Mouse (Mus musculus) thymus, postnatal 0 days (tissue): Measurements from ENCODE around the gene Scarb2. TPM values are rescaled to one million over a fixed set of nuclear protein-coding genes. Genes with fewer than 3 reads are reported as not detected.

Experiments
- DNase-seq: peaks from one replicate; pipeline ENCODE4 v3.0.0-alpha.2; 2015; ENCODE audit warnings: low spot score
- polyA plus RNA-seq: library from polyadenylated mRNA; unstranded; fragments of >200 nt; fragmentation: Nextera tagmentation; extraction: Ambion mirVana; gene quantifications from 2 replicates; pipeline ENCODE4 v1.2.1, GENCODE M21; 2015

Scarb2 gene
- polyA plus RNA-seq, 1 experiment from 2014 or later = 31.2 TPM

- DNase-seq = peak; percentile 21
Measured at GRCm38 (mm10) chr5:92495291-92495690, 11.3 kb downstream of the Scarb2 start.

- DNase-seq = no peak
Measured at GRCm38 (mm10) chr5:92493423-92493822, 13.2 kb downstream of the Scarb2 start.

GRCm38 (mm10) chr5:92490779-92491178, 15.9 kb downstream of the Scarb2 start:
- peak; percentile 94 for DNase-seq

- DNase-seq = no peak
Measured at GRCm38 (mm10) chr5:92490304-92490703, 16.3 kb downstream of the Scarb2 start.

GRCm38 (mm10) chr5:92489503-92489902, 17.1 kb downstream of the Scarb2 start:
- DNase-seq = peak; percentile 78

- DNase-seq = no peak
Measured at GRCm38 (mm10) chr5:92488961-92489360, 17.7 kb downstream of the Scarb2 start.

- DNase-seq = peak; percentile 8
Measured at GRCm38 (mm10) chr5:92488408-92488807, 18.2 kb downstream of the Scarb2 start.

GRCm38 (mm10) chr5:92486758-92487157, 19.9 kb downstream of the Scarb2 start:
- DNase-seq = no peak

- DNase-seq = peak; percentile 82
Measured at GRCm38 (mm10) chr5:92484880-92485279, 21.8 kb downstream of the Scarb2 start.

GRCm38 (mm10) chr5:92472863-92473262, 33.8 kb downstream of the Scarb2 start:
- no peak for DNase-seq

- no peak for DNase-seq
Measured at GRCm38 (mm10) chr5:92471531-92471930, 35.1 kb downstream of the Scarb2 start.

- no peak for DNase-seq
Measured at GRCm38 (mm10) chr5:92469201-92470130, 37.2 kb downstream of the Scarb2 start.

GRCm38 (mm10) chr5:92468234-92468633, 38.4 kb downstream of the Scarb2 start:
- DNase-seq = no peak

- no peak for DNase-seq
Measured at GRCm38 (mm10) chr5:92467102-92467766, 39.4 kb downstream of the Scarb2 start.

GRCm38 (mm10) chr5:92465511-92465910, 41.1 kb downstream of the Scarb2 start:
- DNase-seq = no peak

GRCm38 (mm10) chr5:92461321-92461720, 45.3 kb downstream of the Scarb2 start:
- peak; percentile 79 for DNase-seq

- DNase-seq = no peak
Measured at GRCm38 (mm10) chr5:92458726-92459125, 47.9 kb downstream of the Scarb2 start.

- DNase-seq = no peak
Measured at GRCm38 (mm10) chr5:92457410-92457809, 49.2 kb downstream of the Scarb2 start.

- DNase-seq = no peak
Measured at GRCm38 (mm10) chr5:92452876-92453275, 53.8 kb downstream of the Scarb2 start.

GRCm38 (mm10) chr5:92446736-92447135, 59.9 kb downstream of the Scarb2 start:
- no peak for DNase-seq

GRCm38 (mm10) chr5:92445016-92445415, 61.6 kb downstream of the Scarb2 start:
- DNase-seq = no peak

GRCm38 (mm10) chr5:92442914-92443313, 63.7 kb downstream of the Scarb2 start:
- no peak for DNase-seq
